Mouse (Mus musculus) G1E (cell line): ENCODE results near the gene Trp53rka.

Source experiments
- CTCF ChIP-seq: IDR thresholded peaks from 2 replicates; pipeline ENCODE4 v1.5.1; 2012; ENCODE audit warnings: low read depth, low read length, inconsistent platforms, mixed read lengths
- GATA1 ChIP-seq: IDR thresholded peaks from 2 replicates; pipeline ENCODE4 v1.6.1; 2012; ENCODE audit warnings: borderline replicate concordance, low read length, inconsistent platforms, mixed read lengths
- GATA2 ChIP-seq: IDR thresholded peaks from 2 replicates; pipeline ENCODE4 v1.6.1; 2012; ENCODE audit warnings: low read depth, low read length, inconsistent platforms, borderline replicate concordance
- POLR2AphosphoS5 ChIP-seq: IDR thresholded peaks from 2 replicates; pipeline ENCODE4 v1.6.1; 2012; ENCODE audit warnings: low read depth, low read length, inconsistent platforms; ENCODE audit not compliant: insufficient replicate concordance
- TAL1 ChIP-seq: conservative IDR thresholded peaks from 2 replicates; pipeline ENCODE4 v1.6.1; 2012; ENCODE audit warnings: low read depth, low read length, inconsistent platforms, mixed read lengths

DNA sequence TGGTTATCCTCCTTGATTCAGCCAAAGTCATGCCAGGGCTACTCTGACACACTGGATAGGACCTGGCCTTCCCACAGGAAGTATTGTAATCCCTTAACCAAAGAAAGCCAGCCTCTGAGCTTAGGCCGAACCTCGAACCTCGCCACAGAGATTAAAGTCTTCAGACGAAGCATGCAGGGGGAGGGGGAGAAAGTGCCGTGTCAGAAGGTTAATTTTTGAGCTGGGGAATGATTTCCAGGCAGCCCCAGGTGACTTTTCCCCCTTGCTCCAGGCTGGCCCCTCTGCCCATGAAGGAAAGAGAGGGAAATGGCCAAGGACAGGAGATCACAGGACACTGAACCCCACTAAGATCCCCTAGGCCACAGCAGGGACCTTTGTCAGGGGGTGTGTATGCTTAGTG lies 34.9 kb downstream of the Trp53rka start:
- TF ChIP-seq CTCF (no peak), TAL1 (no peak), POLR2AphosphoS5 (no peak), GATA1 (no peak), GATA2 (no peak)
